ENCODE assay signal across 8 mouse cellular contexts in genomic region chr2:32436686-32437372, GRCm38 (mm10). TPM values are rescaled to one million over a fixed set of nuclear protein-coding genes. Genes with fewer than 3 reads are reported as not detected.
DNase-seq lines count a peak whose midpoint lies in the region; ATAC-seq and TF ChIP-seq lines count a peak whose summit lies in the region.

No protein-coding gene starts in this region.

- no peak overlapping the region for H3K9ac ChIP-seq in heart, embryonic 15.5 days
- H3K9ac ChIP-seq in liver, embryonic 13.5 days: no peak overlapping the region

- 49% methylated on average over 3 of the region's 3 CpGs for WGBS in heart, embryonic 15.5 days
- 50% methylated on average over 3 of the region's 3 CpGs for WGBS in liver, embryonic 13.5 days (ENCODE audit: insufficient replicate concordance)
- WGBS in cerebellum, adult 2 months: 61% methylated on average over 3 of the region's 3 CpGs

- H3K27me3 ChIP-seq in heart, embryonic 15.5 days: no peaks in the 10 kb centered on the region
- H3K27me3 ChIP-seq in liver, embryonic 13.5 days: no peaks in the 10 kb centered on the region
- no peaks in the 10 kb centered on the region for H3K27me3 ChIP-seq in cerebellum, adult 2 months (ENCODE audit: control insufficient read depth, insufficient read depth, low read length)

- no peak overlapping the region for H3K4me3 ChIP-seq in heart, embryonic 15.5 days
- H3K4me3 ChIP-seq in liver, embryonic 13.5 days (replicated peaks): no peak overlapping the region
- H3K4me3 ChIP-seq in cerebellum, adult 2 months (replicated peaks; ENCODE audit: insufficient read depth, low read depth, low read length): no peak overlapping the region

- TF ChIP-seq CTCF in cerebellum, adult 2 months (IDR thresholded peaks at IDR 0.05; ENCODE audit: borderline replicate concordance, insufficient read depth, low read depth, low read length): no peak

- H3K4me2 ChIP-seq in heart, embryonic 15.5 days: no peak overlapping the region
- no peak overlapping the region for H3K4me2 ChIP-seq in liver, embryonic 13.5 days

- TF ChIP-seq POLR2A in cerebellum, adult 2 months (IDR thresholded peaks at IDR 0.05; ENCODE audit: borderline replicate concordance, insufficient read depth, low read length): no peak

- no peaks in the 10 kb centered on the region for H3K9me3 ChIP-seq in heart, embryonic 15.5 days (replicated peaks)
- H3K9me3 ChIP-seq in liver, embryonic 13.5 days (replicated peaks): no peaks in the 10 kb centered on the region

- peak; percentile 83 for ATAC-seq in heart, embryonic 15.5 days (replicated peaks; ENCODE audit: insufficient number of reproducible peaks, insufficient read depth, low FRiP score, low read depth)
- no peak; the same call in 1 of the 2 replicates for ATAC-seq in liver, embryonic 13.5 days (ENCODE audit: low read depth)

- H3K36me3 ChIP-seq in heart, embryonic 15.5 days: no peaks in the 10 kb centered on the region
- H3K36me3 ChIP-seq in liver, embryonic 13.5 days: no peaks in the 10 kb centered on the region

- peak; percentile 50 for DNase-seq in kidney, adult 11 months
- no peak for DNase-seq in kidney, adult 8-10 months
- no peak for DNase-seq in liver, embryonic 13.5 days
- peak; percentile 54 for DNase-seq in retina, postnatal 1 day
- DNase-seq in layer of hippocampus, postnatal 25 days (ENCODE audit: extremely low spot score in 1 of 2, low spot score in 1 of 2): no peak
- DNase-seq in spleen, postnatal 4 days (ENCODE audit: low spot score in 2 of 2): no peak
- DNase-seq in cerebellum, adult 2 months: no peak

- peak overlapping the region; percentile 80 for H3K27ac ChIP-seq in heart, embryonic 15.5 days
- 0 out of 2 replicates have a peak overlapping the region, but pooled peaks have one; percentile 41 for H3K27ac ChIP-seq in liver, embryonic 13.5 days
- no peak overlapping the region for H3K27ac ChIP-seq in cerebellum, adult 2 months (ENCODE audit: insufficient read depth, low read length)

- H3K4me1 ChIP-seq in heart, embryonic 15.5 days (replicated peaks): peaks cover 34% of the 10 kb centered on the region
- H3K4me1 ChIP-seq in liver, embryonic 13.5 days (replicated peaks): peaks cover 43% of the 10 kb centered on the region
- peaks cover 4% of the 10 kb centered on the region for H3K4me1 ChIP-seq in cerebellum, adult 2 months (ENCODE audit: control insufficient read depth, insufficient read depth, low read length)

RNA-seq across cellular contexts. Expression of gene Naif1, which starts 13.4 kb away (rescaled TPM):
- 4.0 and 5.1 TPM in 2 replicates for polyA plus RNA-seq in heart, embryonic 15.5 days (2015; fragmentation: Nextera tagmentation; extraction: Ambion mirVana)
- polyA plus RNA-seq in liver, embryonic 13.5 days (2015; fragmentation: Nextera tagmentation; extraction: Ambion mirVana): 2.2 and 2.4 TPM in 2 replicates
- total RNA-seq in layer of hippocampus, postnatal 25 days (2021): 1 to 10 TPM; 4.1 to 4.2 TPM
- polyA plus RNA-seq in cerebellum, adult 2 months (2012; rRNA removed): 3.3 TPM in 2 replicates

RNA-seq across cellular contexts. Expression of gene Slc25a25, which starts 14.4 kb away (rescaled TPM):
- 9.1 and 12.1 TPM in 2 replicates for polyA plus RNA-seq in heart, embryonic 15.5 days (2015; fragmentation: Nextera tagmentation; extraction: Ambion mirVana)
- 8.7 and 9.2 TPM in 2 replicates for polyA plus RNA-seq in liver, embryonic 13.5 days (2015; fragmentation: Nextera tagmentation; extraction: Ambion mirVana)
- 10 to 100 TPM; 53.5 to 55.2 TPM for total RNA-seq in layer of hippocampus, postnatal 25 days (2021)
- 67.0 and 76.2 TPM in 2 replicates for polyA plus RNA-seq in cerebellum, adult 2 months (2012; rRNA removed)

RNA-seq across cellular contexts. Expression of gene Ptges2, which starts 41.1 kb away (rescaled TPM):
- 38.2 and 41.8 TPM in 2 replicates for polyA plus RNA-seq in heart, embryonic 15.5 days (2015; fragmentation: Nextera tagmentation; extraction: Ambion mirVana)
- 14.1 and 15.5 TPM in 2 replicates for polyA plus RNA-seq in liver, embryonic 13.5 days (2015; fragmentation: Nextera tagmentation; extraction: Ambion mirVana)
- total RNA-seq in layer of hippocampus, postnatal 25 days (2021): 10 to 100 TPM; 40.1 to 41.9 TPM
- 60.9 and 61.1 TPM in 2 replicates for polyA plus RNA-seq in cerebellum, adult 2 months (2012; rRNA removed)

RNA-seq across cellular contexts. Expression of gene Lcn2, which starts 48.8 kb away (rescaled TPM):
- polyA plus RNA-seq in heart, embryonic 15.5 days (2015; fragmentation: Nextera tagmentation; extraction: Ambion mirVana): 2.2 and 2.8 TPM in 2 replicates
- polyA plus RNA-seq in liver, embryonic 13.5 days (2015; fragmentation: Nextera tagmentation; extraction: Ambion mirVana): 18.0 and 22.8 TPM in 2 replicates
- under 1 TPM; 0.56 to 0.81 TPM for total RNA-seq in layer of hippocampus, postnatal 25 days (2021)
- polyA plus RNA-seq in cerebellum, adult 2 months (2012; rRNA removed): 0.48 and 1.0 TPM in 2 replicates

RNA-seq across cellular contexts. Expression of gene 1110008P14Rik, which starts 55.1 kb away (rescaled TPM):
- 43.9 and 46.0 TPM in 2 replicates for polyA plus RNA-seq in heart, embryonic 15.5 days (2015; fragmentation: Nextera tagmentation; extraction: Ambion mirVana)
- 35.3 and 39.2 TPM in 2 replicates for polyA plus RNA-seq in liver, embryonic 13.5 days (2015; fragmentation: Nextera tagmentation; extraction: Ambion mirVana)
- 100 to 1,000 TPM; 194 to 197 TPM for total RNA-seq in layer of hippocampus, postnatal 25 days (2021)
- polyA plus RNA-seq in cerebellum, adult 2 months (2012; rRNA removed): 284 and 338 TPM in 2 replicates

Comparison
In these comparisons a context has a peak if more than half of its experiments do, and no peak if none do; other contexts are left out.
1. DNase-seq: peak in kidney, adult 11 months (single experiment) and retina, postnatal 1 day (single experiment); none in kidney, adult 8-10 months (0 of 2), liver, embryonic 13.5 days (single experiment), layer of hippocampus, postnatal 25 days (0 of 2), spleen, postnatal 4 days (0 of 2) and cerebellum, adult 2 months (0 of 2).